Mouse (Mus musculus): ENCODE results near the gene Uhrf1bp1l. TPM values are rescaled to one million over a fixed set of nuclear protein-coding genes. Genes with fewer than 3 reads are reported as not detected.

Uhrf1bp1l gene
- polyA plus RNA-seq, 1 experiment from 2014 or later, result 31.6 TPM

DNA sequence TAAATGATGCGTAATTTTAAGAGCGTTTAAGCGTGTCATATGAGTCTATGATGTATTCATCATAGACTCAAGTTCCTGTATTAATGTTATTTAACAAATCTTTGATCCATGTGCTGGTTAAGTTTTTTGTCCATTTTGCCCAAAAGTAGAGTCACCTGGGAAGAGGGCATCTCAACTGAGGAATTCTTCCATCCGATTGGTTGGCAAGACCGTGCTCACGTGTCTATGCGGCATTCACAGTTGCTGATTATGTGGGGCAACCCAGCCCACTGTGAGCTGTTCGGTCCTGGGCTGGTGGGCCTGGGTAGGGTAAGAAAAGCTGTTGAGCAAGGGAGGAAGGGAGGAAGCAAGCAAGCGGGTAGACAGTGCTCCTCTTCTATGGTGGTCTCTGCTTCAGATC lies 6.4 kb upstream of the Uhrf1bp1l start:
- H3K27ac ChIP-seq (ENCODE audit: low read depth, low read length), result no peak overlapping the region
- H3K27me3 ChIP-seq (ENCODE audit: control insufficient read depth, insufficient read depth, low read length), result no peaks in the 10 kb centered on the region
- H3K4me1 ChIP-seq (ENCODE audit: control insufficient read depth, insufficient read depth, low read length), result no peaks in the 10 kb centered on the region
- no peaks in the 10 kb centered on the region for H3K9me3 ChIP-seq (ENCODE audit: control insufficient read depth, low read length)
- no peaks in the 10 kb centered on the region for H3K36me3 ChIP-seq (ENCODE audit: control insufficient read depth, insufficient read depth, low read length)
- no peak overlapping the region for H3K9ac ChIP-seq (ENCODE audit: low read length)
- no peak for ATAC-seq (ENCODE audit: insufficient read depth, low FRiP score, low TSS enrichment)
- DNase-seq (ENCODE audit: low spot score), result no peak
- 84% methylated on average over 9 of the region's 9 CpGs for WGBS
- H3K4me3 ChIP-seq (ENCODE audit: low read depth, low read length), result no peak overlapping the region
- no peak overlapping the region for H3K4me2 ChIP-seq (ENCODE audit: low read depth)

DNA sequence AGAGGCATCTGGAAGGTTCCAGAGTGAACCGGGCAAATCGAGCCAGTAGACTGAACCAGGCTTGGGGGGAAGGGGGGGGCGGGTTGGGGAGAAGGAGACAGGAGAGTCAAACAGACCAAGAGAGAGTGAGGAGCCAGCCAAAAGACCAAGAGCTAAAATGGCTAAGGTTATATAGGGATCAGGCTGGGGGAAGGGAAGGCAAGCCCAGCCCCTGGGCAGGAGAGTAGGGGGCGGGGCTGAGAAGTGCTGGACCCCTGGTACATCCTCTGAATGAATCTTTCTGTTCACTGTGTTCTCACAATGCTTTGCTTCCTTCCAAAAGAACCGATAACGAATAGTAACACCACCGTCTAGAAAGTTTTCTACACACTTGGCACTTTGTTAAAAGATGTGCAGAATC lies 5.1 kb upstream of the Uhrf1bp1l start:
- 61% methylated on average over 7 of the region's 7 CpGs for WGBS

DNA sequence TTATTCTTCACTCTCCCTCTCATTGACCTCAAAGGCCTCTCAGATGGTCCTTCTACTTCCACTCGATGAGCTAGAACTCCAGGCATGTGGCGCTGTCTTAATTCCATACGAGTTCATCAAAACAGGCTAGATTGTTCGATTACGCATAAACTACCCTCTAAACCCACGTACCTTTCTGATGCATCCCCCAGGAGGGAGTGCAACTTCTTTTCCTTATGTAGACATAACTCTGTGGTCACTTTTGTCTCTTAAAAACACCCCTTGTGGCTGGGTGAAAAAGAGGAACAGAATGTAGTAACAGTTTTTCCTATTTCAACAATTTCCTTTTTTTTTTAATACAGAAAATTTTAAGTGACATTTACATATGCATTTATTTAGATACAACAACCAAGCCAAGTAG lies 3.8 kb upstream of the Uhrf1bp1l start:
- ATAC-seq (ENCODE audit: insufficient read depth, low FRiP score, low TSS enrichment), result no peak

More for the DNA sequence above, 5.1 kb upstream of the Uhrf1bp1l start:
- H3K27ac ChIP-seq (ENCODE audit: low read depth, low read length), result no peak overlapping the region
- H3K9ac ChIP-seq (ENCODE audit: low read length), result no peak overlapping the region
- H3K36me3 ChIP-seq (ENCODE audit: control insufficient read depth, insufficient read depth, low read length), result no peaks in the 10 kb centered on the region
- DNase-seq (ENCODE audit: low spot score) (no peak), ATAC-seq (ENCODE audit: insufficient read depth, low FRiP score, low TSS enrichment) (no peak)
- H3K4me2 ChIP-seq (ENCODE audit: low read depth), result no peak overlapping the region
- H3K4me3 ChIP-seq (ENCODE audit: low read depth, low read length), result no peak overlapping the region
- H3K4me1 ChIP-seq (ENCODE audit: control insufficient read depth, insufficient read depth, low read length), result no peaks in the 10 kb centered on the region
- H3K9me3 ChIP-seq (ENCODE audit: control insufficient read depth, low read length), result no peaks in the 10 kb centered on the region
- H3K27me3 ChIP-seq (ENCODE audit: control insufficient read depth, insufficient read depth, low read length), result no peaks in the 10 kb centered on the region

DNA sequence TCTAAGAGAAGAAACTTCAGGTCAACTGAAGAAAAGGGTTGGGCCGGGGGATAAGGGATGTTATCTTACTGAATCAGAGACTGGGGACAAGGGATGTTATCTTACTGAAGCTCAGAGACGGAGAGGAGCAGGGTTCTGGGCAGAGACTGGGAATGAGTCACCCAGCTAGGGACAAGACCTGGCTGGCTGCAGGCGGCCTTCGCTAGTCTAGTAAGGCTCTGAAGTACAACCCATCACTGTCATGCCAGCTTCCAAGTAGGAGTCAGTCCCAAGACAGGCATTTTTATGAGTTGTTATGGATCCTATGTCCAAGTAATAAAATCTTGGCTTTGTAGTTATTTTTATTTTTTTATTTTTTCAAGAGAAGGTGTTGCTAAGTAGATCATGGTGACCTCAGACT lies 1.5 kb upstream of the Uhrf1bp1l start:
- H3K4me1 ChIP-seq (ENCODE audit: control insufficient read depth, insufficient read depth, low read length), result no peaks in the 10 kb centered on the region
- WGBS, result 87% methylated on average over 4 of the region's 4 CpGs
- H3K27me3 ChIP-seq (ENCODE audit: control insufficient read depth, insufficient read depth, low read length), result no peaks in the 10 kb centered on the region
- H3K4me2 ChIP-seq (ENCODE audit: low read depth), result no peak overlapping the region
- no peak overlapping the region for H3K4me3 ChIP-seq (ENCODE audit: low read depth, low read length)
- H3K9ac ChIP-seq (ENCODE audit: low read length), result no peak overlapping the region
- ATAC-seq (ENCODE audit: insufficient read depth, low FRiP score, low TSS enrichment) (no peak), DNase-seq (ENCODE audit: low spot score) (no peak)
- H3K27ac ChIP-seq (ENCODE audit: low read depth, low read length), result no peak overlapping the region
- no peaks in the 10 kb centered on the region for H3K9me3 ChIP-seq (ENCODE audit: control insufficient read depth, low read length)
- H3K36me3 ChIP-seq (ENCODE audit: control insufficient read depth, insufficient read depth, low read length), result no peaks in the 10 kb centered on the region

More for the DNA sequence above, 3.8 kb upstream of the Uhrf1bp1l start:
- DNase-seq (ENCODE audit: low spot score), result no peak
- no peak overlapping the region for H3K9ac ChIP-seq (ENCODE audit: low read length)
- H3K9me3 ChIP-seq (ENCODE audit: control insufficient read depth, low read length), result no peaks in the 10 kb centered on the region
- WGBS, result 86% methylated on average over 6 of the region's 6 CpGs
- no peaks in the 10 kb centered on the region for H3K36me3 ChIP-seq (ENCODE audit: control insufficient read depth, insufficient read depth, low read length)
- H3K27ac ChIP-seq (ENCODE audit: low read depth, low read length), result no peak overlapping the region
- H3K4me1 ChIP-seq (ENCODE audit: control insufficient read depth, insufficient read depth, low read length), result no peaks in the 10 kb centered on the region
- no peak overlapping the region for H3K4me2 ChIP-seq (ENCODE audit: low read depth)
- no peak overlapping the region for H3K4me3 ChIP-seq (ENCODE audit: low read depth, low read length)
- no peaks in the 10 kb centered on the region for H3K27me3 ChIP-seq (ENCODE audit: control insufficient read depth, insufficient read depth, low read length)

DNA sequence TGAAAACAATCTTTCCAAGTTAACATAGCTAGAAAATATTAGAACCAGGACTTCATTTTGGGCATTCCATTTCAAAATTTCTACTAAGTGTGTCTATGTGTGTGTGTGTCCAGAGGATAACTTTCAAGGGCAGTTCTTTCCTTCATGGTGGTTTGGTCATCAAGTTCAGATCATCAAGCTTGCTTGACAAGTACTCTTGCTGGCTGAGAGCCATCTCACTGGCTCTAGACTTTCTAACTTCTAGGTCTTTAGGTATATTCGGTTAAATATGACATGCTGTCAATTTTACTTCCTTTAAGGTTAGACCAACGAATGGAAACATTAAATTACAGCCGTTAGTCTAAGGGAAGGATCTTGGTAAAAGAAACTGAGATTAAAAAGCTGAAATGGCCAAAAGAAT lies 450 bp upstream of the Uhrf1bp1l start:
- Histone ChIP-seq H3K36me3 (ENCODE audit: control insufficient read depth, insufficient read depth, low read length) (no peaks in the 10 kb centered on the region), H3K4me2 (ENCODE audit: low read depth) (peak overlapping the region; percentile 47), H3K9ac (ENCODE audit: low read length) (peak overlapping the region; percentile 94; the same call in 1 of the 2 replicates), H3K9me3 (ENCODE audit: control insufficient read depth, low read length) (no peaks in the 10 kb centered on the region), H3K27me3 (ENCODE audit: control insufficient read depth, insufficient read depth, low read length) (no peaks in the 10 kb centered on the region), H3K4me1 (ENCODE audit: control insufficient read depth, insufficient read depth, low read length) (no peaks in the 10 kb centered on the region), H3K4me3 (ENCODE audit: low read depth, low read length) (peak overlapping the region; percentile 89; the same call in 1 of the 2 replicates), H3K27ac (ENCODE audit: low read depth, low read length) (no peak overlapping the region)
- no peak for DNase-seq (ENCODE audit: low spot score)
- no peak for ATAC-seq (ENCODE audit: insufficient read depth, low FRiP score, low TSS enrichment)
- WGBS, result 31% methylated on average over 3 of the region's 3 CpGs

DNA sequence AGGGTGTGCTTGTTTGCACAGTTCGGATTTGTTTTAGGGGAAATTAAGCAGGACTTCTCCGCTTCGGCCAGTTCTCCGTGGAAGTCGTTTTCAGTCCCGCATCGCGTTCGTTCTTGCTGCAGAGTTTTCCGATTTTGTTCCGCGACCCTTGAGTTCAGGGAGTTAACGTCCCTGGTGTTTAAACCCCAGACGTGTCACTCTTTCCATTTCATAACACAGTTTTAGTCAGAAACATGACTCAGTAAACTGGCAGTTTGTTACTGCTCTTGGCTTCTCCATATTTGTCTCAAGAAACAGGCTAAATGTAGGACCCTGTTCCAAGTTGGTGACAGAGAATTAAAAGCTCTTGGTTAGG lies 852 bp downstream of the Uhrf1bp1l start:
- H3K4me3 ChIP-seq (ENCODE audit: low read depth, low read length), result peak overlapping the region; percentile 89
- H3K9me3 ChIP-seq (ENCODE audit: control insufficient read depth, low read length), result no peaks in the 10 kb centered on the region
- under 1% methylated on average over 14 of the region's 14 CpGs for WGBS
- no peak overlapping the region for H3K27ac ChIP-seq (ENCODE audit: low read depth, low read length)
- peak overlapping the region; percentile 94 for H3K9ac ChIP-seq (ENCODE audit: low read length)
- peak overlapping the region; percentile 47 for H3K4me2 ChIP-seq (ENCODE audit: low read depth)
- ATAC-seq (ENCODE audit: insufficient read depth, low FRiP score, low TSS enrichment), result no peak
- H3K27me3 ChIP-seq (ENCODE audit: control insufficient read depth, insufficient read depth, low read length), result no peaks in the 10 kb centered on the region
- DNase-seq (ENCODE audit: low spot score), result no peak
- no peaks in the 10 kb centered on the region for H3K36me3 ChIP-seq (ENCODE audit: control insufficient read depth, insufficient read depth, low read length)
- no peaks in the 10 kb centered on the region for H3K4me1 ChIP-seq (ENCODE audit: control insufficient read depth, insufficient read depth, low read length)

DNA sequence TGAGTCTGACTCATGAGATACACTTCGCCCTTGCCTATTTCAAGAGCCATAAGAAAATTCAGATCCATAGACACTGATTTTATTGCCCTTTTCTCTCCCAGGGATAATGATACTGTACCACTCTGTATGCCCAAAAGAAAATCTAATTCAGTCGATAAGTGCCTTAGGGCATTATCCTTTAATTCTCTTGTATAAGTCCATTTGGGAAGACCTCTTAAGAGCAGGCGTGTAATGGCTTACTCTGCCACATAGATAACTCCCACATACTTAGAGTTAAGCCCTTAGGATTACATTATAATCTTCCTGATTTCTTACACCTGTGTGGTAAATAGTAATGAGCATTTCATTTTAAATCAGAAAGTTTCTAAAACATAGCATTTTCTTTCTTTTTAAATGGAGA lies 1.8 kb downstream of the Uhrf1bp1l start:
- 92% methylated on average over 3 of the region's 3 CpGs for WGBS
- no peaks in the 10 kb centered on the region for H3K4me1 ChIP-seq (ENCODE audit: control insufficient read depth, insufficient read depth, low read length)
- H3K4me3 ChIP-seq (ENCODE audit: low read depth, low read length), result no peak overlapping the region
- ATAC-seq (ENCODE audit: insufficient read depth, low FRiP score, low TSS enrichment) (no peak), DNase-seq (ENCODE audit: low spot score) (no peak)
- no peaks in the 10 kb centered on the region for H3K27me3 ChIP-seq (ENCODE audit: control insufficient read depth, insufficient read depth, low read length)
- no peak overlapping the region for H3K9ac ChIP-seq (ENCODE audit: low read length)
- no peak overlapping the region for H3K27ac ChIP-seq (ENCODE audit: low read depth, low read length)
- H3K36me3 ChIP-seq (ENCODE audit: control insufficient read depth, insufficient read depth, low read length), result no peaks in the 10 kb centered on the region
- H3K4me2 ChIP-seq (ENCODE audit: low read depth), result no peak overlapping the region
- no peaks in the 10 kb centered on the region for H3K9me3 ChIP-seq (ENCODE audit: control insufficient read depth, low read length)

DNA sequence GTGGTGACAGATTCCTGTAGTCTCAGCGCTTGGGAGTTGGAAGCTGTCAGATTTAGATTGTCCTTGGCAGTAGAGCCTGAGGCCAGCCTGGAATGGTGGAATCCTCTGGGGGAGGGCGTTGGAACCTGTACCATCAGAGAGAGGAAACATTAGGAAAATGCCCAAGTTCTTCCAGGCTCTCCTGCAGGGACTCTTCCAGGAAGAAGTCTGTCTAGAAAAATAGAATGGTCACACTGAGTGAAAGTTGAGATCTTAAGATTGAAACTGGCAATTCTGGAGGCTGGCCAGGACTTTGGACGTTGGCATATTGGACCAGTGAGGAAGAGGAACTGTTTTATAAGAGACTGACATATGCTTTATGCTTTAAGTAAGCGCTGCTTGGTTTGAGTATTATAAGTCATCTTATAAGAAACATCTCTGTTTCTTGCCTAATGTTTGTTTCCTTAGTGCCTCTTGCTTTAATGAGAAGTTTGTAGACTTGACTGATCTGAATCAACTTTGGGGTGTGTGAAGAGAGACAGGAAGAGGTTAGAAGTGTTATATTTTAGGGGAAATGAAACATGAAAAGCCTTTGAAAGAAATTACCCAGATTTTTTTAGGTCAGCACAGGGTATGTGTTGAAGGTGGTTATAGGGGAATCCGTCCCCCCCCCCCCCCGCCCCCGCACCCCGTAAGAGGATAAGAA lies 2.6 kb downstream of the Uhrf1bp1l start:
- no peak for DNase-seq (ENCODE audit: low spot score)
- no peaks in the 10 kb centered on the region for H3K27me3 ChIP-seq (ENCODE audit: control insufficient read depth, insufficient read depth, low read length)
- H3K36me3 ChIP-seq (ENCODE audit: control insufficient read depth, insufficient read depth, low read length), result no peaks in the 10 kb centered on the region
- no peaks in the 10 kb centered on the region for H3K4me1 ChIP-seq (ENCODE audit: control insufficient read depth, insufficient read depth, low read length)
- ATAC-seq (ENCODE audit: insufficient read depth, low FRiP score, low TSS enrichment), result no peak
- H3K27ac ChIP-seq (ENCODE audit: low read depth, low read length), result no peak overlapping the region
- no peak overlapping the region for H3K4me3 ChIP-seq (ENCODE audit: low read depth, low read length)
- 89% methylated on average over 8 of the region's 8 CpGs for WGBS
- H3K9me3 ChIP-seq (ENCODE audit: control insufficient read depth, low read length), result no peaks in the 10 kb centered on the region
- no peak overlapping the region for H3K4me2 ChIP-seq (ENCODE audit: low read depth)
- H3K9ac ChIP-seq (ENCODE audit: low read length), result no peak overlapping the region

DNA sequence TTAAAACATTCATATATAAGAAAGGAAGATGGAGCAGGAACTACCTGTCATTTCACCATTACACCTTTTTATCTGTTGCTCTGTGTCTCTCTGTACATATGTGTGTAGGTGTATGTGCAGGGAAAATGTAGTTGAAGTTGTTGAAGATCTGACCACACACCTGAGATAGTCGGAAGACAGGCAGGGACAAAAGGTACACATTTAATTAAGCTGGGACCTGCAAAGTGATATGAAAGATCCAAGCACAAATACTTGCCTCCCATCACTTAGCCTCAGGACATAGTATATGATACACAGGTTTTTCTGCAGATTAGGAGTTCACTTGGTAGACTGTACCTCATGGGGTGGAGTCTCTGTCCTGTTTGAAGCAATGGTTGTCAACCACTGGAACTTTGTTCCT lies 3.1 kb downstream of the Uhrf1bp1l start:
- H3K27ac ChIP-seq (ENCODE audit: low read depth, low read length), result no peak overlapping the region
- no peak overlapping the region for H3K4me3 ChIP-seq (ENCODE audit: low read depth, low read length)

More for the DNA sequence above, 3.1 kb downstream of the Uhrf1bp1l start:
- ATAC-seq (ENCODE audit: insufficient read depth, low FRiP score, low TSS enrichment) (no peak), DNase-seq (ENCODE audit: low spot score) (no peak)
- WGBS, result 96% methylated on average over 1 of the region's 1 CpGs
- Histone ChIP-seq H3K4me1 (ENCODE audit: control insufficient read depth, insufficient read depth, low read length) (no peaks in the 10 kb centered on the region), H3K27me3 (ENCODE audit: control insufficient read depth, insufficient read depth, low read length) (no peaks in the 10 kb centered on the region), H3K9ac (ENCODE audit: low read length) (no peak overlapping the region), H3K36me3 (ENCODE audit: control insufficient read depth, insufficient read depth, low read length) (no peaks in the 10 kb centered on the region), H3K4me2 (ENCODE audit: low read depth) (no peak overlapping the region), H3K9me3 (ENCODE audit: control insufficient read depth, low read length) (no peaks in the 10 kb centered on the region)

Data from neural tube, embryonic 11.5 days (tissue).